ENCODE assay signal across 14 mouse cellular contexts in the genomic region with DNA sequence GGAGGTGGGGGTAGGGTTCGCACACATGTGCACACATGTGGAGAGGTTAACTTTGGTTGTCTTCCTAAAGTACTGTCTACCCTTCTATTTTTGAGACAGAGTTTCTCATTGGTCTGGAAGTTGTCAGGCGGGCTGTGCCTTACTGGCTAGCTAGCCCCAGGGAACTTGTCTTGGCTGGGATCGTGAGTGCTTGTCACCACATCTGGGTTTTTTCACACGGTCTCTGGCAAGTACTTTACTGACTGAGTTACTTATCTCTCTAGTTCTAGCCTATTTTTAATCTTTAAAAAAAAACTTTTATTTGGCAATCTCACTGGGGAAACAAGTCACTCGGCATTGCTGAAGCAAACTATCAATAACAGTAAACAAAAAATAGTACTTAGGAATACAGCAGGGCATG. TPM values are rescaled to one million over a fixed set of nuclear protein-coding genes. Genes with fewer than 3 reads are reported as not detected.
DNase-seq lines count a peak whose midpoint lies in the region; ATAC-seq lines count a peak whose summit lies in the region.
"Had no signal": no experiment of that assay in that cellular context is flagged by ENCODE, and none has a peak within 500 bp of the region (broad histone marks: within the 10 kb centered on the region; RNA-seq: fewer than 3 reads in every experiment).

No protein-coding gene starts in this region.

- H3K9me3 ChIP-seq in embryonic facial prominence, embryonic 14.5 days (ENCODE audit: control insufficient read depth, low read length), result no peaks in the 10 kb centered on the region
- no peaks in the 10 kb centered on the region for H3K9me3 ChIP-seq in embryonic facial prominence, embryonic 10.5 days
- H3K9me3 ChIP-seq: liver, embryonic 12.5 days had no signal

- no peak overlapping the region for H3K27ac ChIP-seq in embryonic facial prominence, embryonic 14.5 days (replicated peaks; ENCODE audit: low read depth, low read length)
- no peak overlapping the region for H3K27ac ChIP-seq in embryonic facial prominence, embryonic 10.5 days (replicated peaks)
- H3K27ac ChIP-seq: hindbrain, postnatal 0 days; liver, embryonic 12.5 days had no signal

- peak; percentile 34 for DNase-seq in embryonic facial prominence, embryonic 14.5 days (ENCODE audit: low spot score)
- no peak for DNase-seq in embryonic facial prominence, embryonic 10.5 days (ENCODE audit: low spot score)
- peak; percentile 4 to 19 for DNase-seq in kidney, postnatal 4 days
- DNase-seq in kidney, postnatal 25 days, result no peak
- peak; percentile 66 to 81 for DNase-seq in heart, postnatal 14 days
- no peak for DNase-seq in thymus, adult 18-20 months
- no peak for DNase-seq in urinary bladder, postnatal 25 days (ENCODE audit: low spot score)
- DNase-seq: cerebellum, adult 8-10 months; lung, postnatal 10 days; midbrain, embryonic 14.5 days had no signal

- H3K36me3 ChIP-seq in embryonic facial prominence, embryonic 14.5 days (ENCODE audit: control insufficient read depth, insufficient read depth, low read length), result no peaks in the 10 kb centered on the region
- no peaks in the 10 kb centered on the region for H3K36me3 ChIP-seq in embryonic facial prominence, embryonic 10.5 days (replicated peaks)
- H3K36me3 ChIP-seq: liver, embryonic 12.5 days had no signal

- intact Hi-C loops in heart, postnatal 14 days (cut with DNase I), result no loop called here

- no peaks in the 10 kb centered on the region for H3K27me3 ChIP-seq in embryonic facial prominence, embryonic 14.5 days (replicated peaks; ENCODE audit: control insufficient read depth, insufficient read depth, low read length)
- no peaks in the 10 kb centered on the region for H3K27me3 ChIP-seq in embryonic facial prominence, embryonic 10.5 days (replicated peaks; ENCODE audit: low read depth, poor library complexity, severe bottlenecking)
- H3K27me3 ChIP-seq: liver, embryonic 12.5 days had no signal

- no peaks in the 10 kb centered on the region for H3K4me1 ChIP-seq in embryonic facial prominence, embryonic 14.5 days (ENCODE audit: control insufficient read depth, insufficient read depth, low read length)
- no peaks in the 10 kb centered on the region for H3K4me1 ChIP-seq in embryonic facial prominence, embryonic 10.5 days
- H3K4me1 ChIP-seq: liver, embryonic 12.5 days had no signal

- H3K9ac ChIP-seq in embryonic facial prominence, embryonic 14.5 days (ENCODE audit: low read depth, low read length), result no peak overlapping the region
- H3K9ac ChIP-seq: liver, embryonic 12.5 days had no signal

- H3K4me3 ChIP-seq in embryonic facial prominence, embryonic 14.5 days (ENCODE audit: low read depth, low read length), result no peak overlapping the region
- no peak overlapping the region for H3K4me3 ChIP-seq in embryonic facial prominence, embryonic 10.5 days
- H3K4me3 ChIP-seq: liver, embryonic 12.5 days had no signal

- H3K4me2 ChIP-seq in embryonic facial prominence, embryonic 14.5 days (ENCODE audit: low read depth, low read length), result no peak overlapping the region
- H3K4me2 ChIP-seq: liver, embryonic 12.5 days had no signal

- WGBS in embryonic facial prominence, embryonic 14.5 days, result 64% methylated on average over 5 of the region's 5 CpGs
- whole genome bisulfite sequencing in embryonic facial prominence, embryonic 10.5 days, result 84% methylated on average over 5 of the region's 5 CpGs

- ATAC-seq in embryonic facial prominence, embryonic 14.5 days (ENCODE audit: low read depth), result no peak
- ATAC-seq in frontal cortex, adult (ENCODE audit: low TSS enrichment), result no peak
- ATAC-seq: activated CD4-positive, CD25-positive, alpha-beta regulatory T cell, adult 4 months; hindbrain, postnatal 0 days; liver, embryonic 12.5 days had no signal

RNA-seq across cellular contexts. Expression of a gene that starts 10.3 kb away (rescaled TPM):
- 4.3 and 4.5 TPM in 2 replicates for polyA plus RNA-seq in embryonic facial prominence, embryonic 14.5 days (2014; fragmentation: Nextera tagmentation; extraction: Ambion mirVana)
- 2.3 and 2.8 TPM in 2 replicates for polyA plus RNA-seq in embryonic facial prominence, embryonic 10.5 days (2016; fragmentation: Nextera tagmentation; extraction: Ambion mirVana)
- total RNA-seq in heart, postnatal 14 days (2021), result 1 to 10 TPM; 9.4 to 9.9 TPM

RNA-seq across cellular contexts. Expression of a gene that starts 11.0 kb away (rescaled TPM):
- 5.4 and 6.1 TPM in 2 replicates for polyA plus RNA-seq in embryonic facial prominence, embryonic 14.5 days (2014; fragmentation: Nextera tagmentation; extraction: Ambion mirVana)
- polyA plus RNA-seq in embryonic facial prominence, embryonic 10.5 days (2016; fragmentation: Nextera tagmentation; extraction: Ambion mirVana), result 2.1 and 2.5 TPM in 2 replicates
- 10 to 100 TPM; 11.5 to 13.0 TPM for total RNA-seq in heart, postnatal 14 days (2021)

RNA-seq across cellular contexts. Expression of a gene that starts 29.3 kb away (rescaled TPM):
- 40.4 and 42.0 TPM in 2 replicates for polyA plus RNA-seq in embryonic facial prominence, embryonic 14.5 days (2014; fragmentation: Nextera tagmentation; extraction: Ambion mirVana)
- 66.8 and 69.4 TPM in 2 replicates for polyA plus RNA-seq in embryonic facial prominence, embryonic 10.5 days (2016; fragmentation: Nextera tagmentation; extraction: Ambion mirVana)
- total RNA-seq in heart, postnatal 14 days (2021), result 10 to 100 TPM; 89.2 to 91.3 TPM

Comparison
In these comparisons a context has a peak if more than half of its experiments do, and no peak if none do; other contexts are left out.
1. DNase-seq: peak in embryonic facial prominence, embryonic 14.5 days (single experiment), kidney, postnatal 4 days (2 of 2) and heart, postnatal 14 days (2 of 2); none in embryonic facial prominence, embryonic 10.5 days (single experiment), kidney, postnatal 25 days (0 of 2), thymus, adult 18-20 months (0 of 2) and urinary bladder, postnatal 25 days (single experiment).